ENCODE assay signal across 8 mouse cellular contexts in genomic region chr2:32875675-32876489, GRCm38 (mm10). TPM values are rescaled to one million over a fixed set of nuclear protein-coding genes. Genes with fewer than 3 reads are reported as not detected.
DNase-seq lines count a peak whose midpoint lies in the region; ATAC-seq and TF ChIP-seq lines count a peak whose summit lies in the region.

TSS of gene Fam129b (plus strand) at chr2:32876114.

- peak within 1 kb of the TSS; percentile 88 for H3K9ac ChIP-seq in heart, embryonic 15.5 days
- peak within 1 kb of the TSS; percentile 79 for H3K9ac ChIP-seq in liver, embryonic 13.5 days
- peak within 1 kb of the TSS; percentile 94 for H3K9ac ChIP-seq in stomach, embryonic 15.5 days

- WGBS in forebrain, embryonic 10.5 days, result under 1% methylated on average over 68 of the region's 68 CpGs
- under 1% methylated on average over 65 of the region's 68 CpGs for WGBS in heart, embryonic 15.5 days
- under 1% methylated on average over 60 of the region's 68 CpGs for WGBS in liver, embryonic 13.5 days (ENCODE audit: insufficient replicate concordance)
- under 1% methylated on average over 60 of the region's 68 CpGs for WGBS in stomach, embryonic 15.5 days

- peak; percentile 63 for DNase-seq in c-Kit-positive CD71-positive TER-119-negative erythroid progenitor cells, embryonic 14.5 days (ENCODE audit: low read depth)
- DNase-seq in forebrain, embryonic 10.5 days (ENCODE audit: extremely low spot score, low spot score), result peak; percentile 91
- DNase-seq in kidney, postnatal 10 days, result peak; percentile 96
- DNase-seq in liver, embryonic 13.5 days, result peak; percentile 77
- DNase-seq in natural killer cell, adult 2 months (ENCODE audit: low spot score in 2 of 2), result peak; percentile 70

- no peaks in the 10 kb centered on the region for H3K9me3 ChIP-seq in E14TG2a.4 (ENCODE audit: low read length)
- no peaks in the 10 kb centered on the region for H3K9me3 ChIP-seq in forebrain, embryonic 10.5 days
- no peaks in the 10 kb centered on the region for H3K9me3 ChIP-seq in heart, embryonic 15.5 days (replicated peaks)
- no peaks in the 10 kb centered on the region for H3K9me3 ChIP-seq in liver, embryonic 13.5 days (replicated peaks)
- H3K9me3 ChIP-seq in stomach, embryonic 15.5 days, result no peaks in the 10 kb centered on the region

- TF ChIP-seq CTCF in E14TG2a.4 (conservative IDR thresholded peaks at IDR 0.05; ENCODE audit: low read length), result no peak

- peaks cover 17% of the 10 kb centered on the region for H3K36me3 ChIP-seq in E14TG2a.4 (ENCODE audit: insufficient read depth, low read length)
- no peaks in the 10 kb centered on the region for H3K36me3 ChIP-seq in forebrain, embryonic 10.5 days (replicated peaks)
- no peaks in the 10 kb centered on the region for H3K36me3 ChIP-seq in heart, embryonic 15.5 days
- H3K36me3 ChIP-seq in liver, embryonic 13.5 days, result no peaks in the 10 kb centered on the region
- no peaks in the 10 kb centered on the region for H3K36me3 ChIP-seq in stomach, embryonic 15.5 days

- peak within 1 kb of the TSS; percentile 95 for H3K4me3 ChIP-seq in E14TG2a.4 (replicated peaks; ENCODE audit: low read length)
- peak within 1 kb of the TSS; percentile 83 for H3K4me3 ChIP-seq in forebrain, embryonic 10.5 days
- peak within 1 kb of the TSS; percentile 89 for H3K4me3 ChIP-seq in heart, embryonic 15.5 days
- H3K4me3 ChIP-seq in liver, embryonic 13.5 days (replicated peaks), result peak within 1 kb of the TSS; percentile 68
- peak within 1 kb of the TSS; percentile 83 for H3K4me3 ChIP-seq in stomach, embryonic 15.5 days (replicated peaks)

- H3K27ac ChIP-seq in forebrain, embryonic 10.5 days, result peak within 1 kb of the TSS; percentile 98
- H3K27ac ChIP-seq in heart, embryonic 15.5 days, result peak within 1 kb of the TSS; percentile 96
- H3K27ac ChIP-seq in liver, embryonic 13.5 days, result peak within 1 kb of the TSS; percentile 59
- peak within 1 kb of the TSS; percentile 95 for H3K27ac ChIP-seq in stomach, embryonic 15.5 days

- ATAC-seq in heart, embryonic 15.5 days (replicated peaks; ENCODE audit: insufficient number of reproducible peaks, insufficient read depth, low FRiP score, low read depth), result peak; percentile 89
- peak; percentile 83 for ATAC-seq in liver, embryonic 13.5 days (ENCODE audit: low read depth)
- peak; percentile 82 for ATAC-seq in stomach, embryonic 15.5 days (ENCODE audit: insufficient read depth, low FRiP score, low read depth)

- peaks cover 90% of the 10 kb centered on the region for H3K4me1 ChIP-seq in E14TG2a.4 (replicated peaks; ENCODE audit: low read depth, low read length)
- peaks cover 74% of the 10 kb centered on the region for H3K4me1 ChIP-seq in forebrain, embryonic 10.5 days
- H3K4me1 ChIP-seq in heart, embryonic 15.5 days (replicated peaks), result peaks cover 57% of the 10 kb centered on the region
- H3K4me1 ChIP-seq in liver, embryonic 13.5 days (replicated peaks), result peaks cover 69% of the 10 kb centered on the region
- peaks cover 56% of the 10 kb centered on the region for H3K4me1 ChIP-seq in stomach, embryonic 15.5 days

- peak within 1 kb of the TSS; percentile 79 for H3K4me2 ChIP-seq in heart, embryonic 15.5 days
- H3K4me2 ChIP-seq in liver, embryonic 13.5 days, result peak within 1 kb of the TSS; percentile 91
- H3K4me2 ChIP-seq in stomach, embryonic 15.5 days, result peak within 1 kb of the TSS; percentile 85

- 0 out of 2 replicates have a peak, but pooled peaks cover 10% of the 10 kb centered on the region for H3K27me3 ChIP-seq in E14TG2a.4 (ENCODE audit: insufficient read depth, low read length)
- peaks cover 13% of the 10 kb centered on the region for H3K27me3 ChIP-seq in forebrain, embryonic 10.5 days (ENCODE audit: poor library complexity, severe bottlenecking)
- H3K27me3 ChIP-seq in heart, embryonic 15.5 days, result no peaks in the 10 kb centered on the region
- peaks cover 22% of the 10 kb centered on the region for H3K27me3 ChIP-seq in liver, embryonic 13.5 days
- H3K27me3 ChIP-seq in stomach, embryonic 15.5 days (replicated peaks), result no peaks in the 10 kb centered on the region

RNA-seq across cellular contexts. Expression of gene Fam129b, which starts in this region (rescaled TPM):
- polyA plus RNA-seq in forebrain, embryonic 10.5 days (2016; fragmentation: Nextera tagmentation; extraction: Ambion mirVana), result 22.8 and 25.3 TPM in 2 replicates
- 43.0 and 57.4 TPM in 2 replicates for polyA plus RNA-seq in heart, embryonic 15.5 days (2015; fragmentation: Nextera tagmentation; extraction: Ambion mirVana)
- polyA plus RNA-seq in liver, embryonic 13.5 days (2015; fragmentation: Nextera tagmentation; extraction: Ambion mirVana), result 7.0 and 7.6 TPM in 2 replicates
- polyA plus RNA-seq in stomach, embryonic 15.5 days (2015; fragmentation: Nextera tagmentation; extraction: Ambion mirVana), result 67.1 and 73.6 TPM in 2 replicates

Comparison
In these comparisons a context has a peak if more than half of its experiments do, and no peak if none do; other contexts are left out.
1. Peak in every context shown above with its lines: DNase-seq, ATAC-seq, H3K4me3 ChIP-seq and H3K27ac ChIP-seq.